Mouse (Mus musculus): ENCODE results near the gene Bag5. TPM values are rescaled to one million over a fixed set of nuclear protein-coding genes. Genes with fewer than 3 reads are reported as not detected.

The Bag5 gene
- polyA plus RNA-seq, 1 experiment from 2014 or later, result 24.0 TPM

- Histone ChIP-seq H3K79me2 (ENCODE audit: inconsistent target) (no peaks in the 10 kb centered on the region), H3K36me3 (ENCODE audit: inconsistent target) (no peaks in the 10 kb centered on the region), H3K27ac (no peak overlapping the region), H3K4me3 (ENCODE audit: inconsistent target) (no peak overlapping the region)
- 91% methylated on average over 6 of the region's 6 CpGs for WGBS (ENCODE audit: missing documents)
Measured at GRCm38 (mm10) chr12:111698346-111698913, 14.6 kb downstream of the Bag5 start.

DNA sequence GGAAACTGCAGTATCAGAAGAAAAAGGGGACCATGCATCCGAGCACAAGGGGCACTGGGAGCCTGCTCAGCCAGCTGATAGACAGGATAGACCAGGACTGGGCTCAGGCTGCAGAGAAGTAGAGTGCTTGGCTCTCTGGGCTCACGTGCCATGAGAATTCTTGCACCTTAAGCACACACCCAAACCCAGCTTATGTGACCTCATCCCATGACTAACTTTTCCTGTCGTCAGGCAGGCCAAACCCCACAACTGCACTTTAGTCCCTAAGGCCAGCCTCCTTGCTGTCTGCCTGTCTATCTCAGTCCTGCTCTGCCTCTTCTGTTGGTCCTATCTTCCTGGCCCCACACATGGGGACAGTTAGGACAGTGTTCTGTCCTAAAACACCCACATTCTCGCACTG is 15.3 kb downstream of the Bag5 start:
- Histone ChIP-seq H3K36me3 (ENCODE audit: inconsistent target) (no peaks in the 10 kb centered on the region), H3K79me2 (ENCODE audit: inconsistent target) (no peaks in the 10 kb centered on the region), H3K27ac (no peak overlapping the region), H3K4me3 (ENCODE audit: inconsistent target) (no peak overlapping the region)
- 66% methylated on average over 4 of the region's 4 CpGs for WGBS (ENCODE audit: missing documents)

- Histone ChIP-seq H3K27ac (peak overlapping the region; percentile 4; the same call in 1 of the 2 replicates), H3K4me3 (ENCODE audit: inconsistent target) (no peak overlapping the region)
- 34% methylated on average over 6 of the region's 6 CpGs for WGBS (ENCODE audit: missing documents)
Measured at GRCm38 (mm10) chr12:111696239-111696638, 16.8 kb downstream of the Bag5 start.

DNA sequence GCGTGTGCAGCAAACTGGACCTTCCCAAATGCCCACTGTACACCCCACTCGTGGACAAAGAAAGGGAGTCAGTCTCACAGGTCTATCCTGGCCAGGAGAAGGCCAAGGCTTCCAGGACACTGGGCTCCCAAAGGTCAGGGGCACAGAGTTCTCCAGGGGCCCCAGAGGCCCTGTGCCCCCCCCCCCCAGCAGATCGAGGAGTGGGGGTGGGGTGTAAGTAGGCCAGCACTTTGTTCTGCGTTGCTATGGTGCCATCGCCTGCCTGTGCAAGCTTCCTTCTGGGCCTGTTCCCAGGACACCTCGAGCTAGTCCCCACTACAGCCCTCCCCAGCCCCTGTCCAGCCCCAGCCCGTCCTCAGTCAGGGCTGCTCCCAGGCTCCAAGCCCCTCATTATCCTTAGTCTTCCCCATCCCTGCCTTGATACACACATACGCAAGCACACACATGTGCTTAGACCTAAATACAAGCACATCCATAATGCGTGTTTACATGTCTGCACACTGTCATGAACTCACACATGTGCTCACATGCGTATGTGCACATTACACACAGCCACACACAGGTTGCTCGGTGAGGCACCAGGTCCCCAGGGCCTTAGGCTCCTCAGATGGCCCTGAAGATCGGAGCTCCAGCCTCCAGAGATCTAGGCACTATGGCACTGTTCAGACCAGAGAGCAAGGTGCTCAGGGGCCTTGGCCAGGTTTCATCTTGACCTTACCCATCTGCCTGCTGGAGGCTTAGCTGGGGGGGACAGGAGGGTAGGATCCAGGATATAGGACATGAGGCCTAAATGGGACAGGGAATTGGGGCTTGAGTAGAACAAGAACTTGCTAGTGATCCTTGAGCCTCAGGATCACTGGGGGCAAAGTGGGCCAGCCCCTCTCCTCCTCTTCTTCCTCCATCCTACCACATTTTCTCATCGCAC is 17.9 kb downstream of the Bag5 start:
- Histone ChIP-seq H3K36me3 (ENCODE audit: inconsistent target) (no peaks in the 10 kb centered on the region), H3K79me2 (ENCODE audit: inconsistent target) (no peaks in the 10 kb centered on the region), H3K4me3 (ENCODE audit: inconsistent target) (no peak overlapping the region), H3K27ac (peak overlapping the region; percentile 45)
- 80% methylated on average over 13 of the region's 13 CpGs for WGBS (ENCODE audit: missing documents)

More at GRCm38 (mm10) chr12:111696239-111696638, 16.8 kb downstream of the Bag5 start:
- no peaks in the 10 kb centered on the region for H3K79me2 ChIP-seq (ENCODE audit: inconsistent target)
- H3K36me3 ChIP-seq (ENCODE audit: inconsistent target), result no peaks in the 10 kb centered on the region

- Histone ChIP-seq H3K36me3 (ENCODE audit: inconsistent target) (no peaks in the 10 kb centered on the region), H3K4me3 (ENCODE audit: inconsistent target) (no peak overlapping the region), H3K27ac (peak overlapping the region; percentile 45), H3K79me2 (ENCODE audit: inconsistent target) (no peaks in the 10 kb centered on the region)
- 38% methylated on average over 12 of the region's 12 CpGs for WGBS (ENCODE audit: missing documents)
Measured at GRCm38 (mm10) chr12:111694271-111694781, 18.7 kb downstream of the Bag5 start.

GRCm38 (mm10) chr12:111693341-111694270 is 19.5 kb downstream of the Bag5 start:
- 86% methylated on average over 18 of the region's 18 CpGs for WGBS (ENCODE audit: missing documents)
- Histone ChIP-seq H3K36me3 (ENCODE audit: inconsistent target) (no peaks in the 10 kb centered on the region), H3K4me3 (ENCODE audit: inconsistent target) (no peak overlapping the region), H3K79me2 (ENCODE audit: inconsistent target) (no peaks in the 10 kb centered on the region), H3K27ac (peak overlapping the region; percentile 45)

- 90% methylated on average over 5 of the region's 5 CpGs for WGBS (ENCODE audit: missing documents)
- Histone ChIP-seq H3K79me2 (ENCODE audit: inconsistent target) (no peaks in the 10 kb centered on the region), H3K27ac (no peak overlapping the region)
Measured at GRCm38 (mm10) chr12:111692899-111693298, 20.2 kb downstream of the Bag5 start.

DNA sequence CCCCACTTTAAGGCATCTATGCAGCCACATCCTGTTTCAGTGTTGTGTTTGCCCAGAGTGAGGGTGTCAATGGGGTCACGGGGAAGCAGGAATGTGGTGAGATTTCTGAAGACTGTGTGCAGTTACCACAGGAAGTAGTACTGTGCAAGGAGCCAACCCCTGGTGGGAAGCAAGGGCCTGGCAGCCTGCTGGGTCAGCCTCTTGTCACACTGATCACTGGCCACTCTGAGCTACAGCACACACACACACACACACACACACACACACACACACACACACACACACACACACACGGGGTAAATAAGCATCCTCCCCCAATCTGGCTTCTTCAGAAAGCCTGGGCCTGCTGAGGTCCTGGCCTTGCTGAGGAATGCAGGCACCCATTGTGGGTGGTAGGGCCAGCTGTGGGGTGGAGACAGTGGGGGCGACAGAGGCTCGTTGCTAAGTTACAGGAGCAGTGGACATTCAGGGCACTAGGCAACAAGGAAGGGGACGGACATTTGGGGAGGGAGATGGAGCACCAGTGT is 21.6 kb downstream of the Bag5 start:
- WGBS (ENCODE audit: missing documents), result 27% methylated on average over 5 of the region's 5 CpGs
- no peaks in the 10 kb centered on the region for H3K36me3 ChIP-seq (ENCODE audit: inconsistent target)
- peak overlapping the region; percentile 21 for H3K27ac ChIP-seq
- H3K4me3 ChIP-seq (ENCODE audit: inconsistent target), result no peak overlapping the region
- H3K79me2 ChIP-seq (ENCODE audit: inconsistent target), result no peaks in the 10 kb centered on the region

More at GRCm38 (mm10) chr12:111692899-111693298, 20.2 kb downstream of the Bag5 start:
- no peaks in the 10 kb centered on the region for H3K36me3 ChIP-seq (ENCODE audit: inconsistent target)
- no peak overlapping the region for H3K4me3 ChIP-seq (ENCODE audit: inconsistent target)

DNA sequence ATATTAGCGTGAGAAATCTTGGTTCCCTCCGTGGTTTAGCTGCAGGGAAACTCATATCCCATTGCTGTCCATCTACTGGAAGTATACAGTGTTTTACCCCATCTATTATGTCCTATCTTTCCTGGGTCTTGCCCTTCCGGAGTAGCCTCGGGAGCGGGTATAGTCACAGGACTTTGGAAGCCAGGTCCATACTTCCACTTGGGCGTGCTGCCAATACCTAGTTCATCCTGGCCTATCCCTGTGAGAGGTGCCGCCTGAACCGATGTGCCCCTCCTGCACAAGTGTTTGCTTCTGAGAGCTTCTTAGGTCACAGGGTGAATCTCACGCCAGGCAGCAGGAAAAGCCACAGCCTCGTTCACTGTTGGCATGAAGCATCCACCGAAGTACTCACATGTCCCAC is 23.6 kb downstream of the Bag5 start:
- H3K36me3 ChIP-seq (ENCODE audit: inconsistent target), result no peaks in the 10 kb centered on the region
- no peak overlapping the region for H3K27ac ChIP-seq
- 88% methylated on average over 11 of the region's 11 CpGs for WGBS (ENCODE audit: missing documents)
- H3K4me3 ChIP-seq (ENCODE audit: inconsistent target), result no peak overlapping the region
- no peaks in the 10 kb centered on the region for H3K79me2 ChIP-seq (ENCODE audit: inconsistent target)

DNA sequence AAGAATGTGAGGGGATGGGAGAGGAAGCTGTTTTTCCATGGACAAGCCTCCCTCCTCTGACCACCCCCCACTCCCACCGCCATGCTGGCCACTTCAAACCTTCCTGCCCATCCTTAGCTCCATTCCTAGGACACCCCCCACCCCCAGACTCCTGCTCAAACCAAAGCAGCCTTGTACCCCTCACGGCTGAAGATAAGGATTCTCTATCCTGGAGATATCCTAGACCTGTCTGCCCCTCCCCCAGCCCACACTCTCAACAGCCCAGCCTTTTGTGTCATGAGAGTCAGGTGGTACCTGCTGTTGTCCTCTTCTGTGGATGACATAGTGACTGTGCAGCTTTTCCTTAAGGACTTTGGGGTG is 25.0 kb downstream of the Bag5 start:
- whole genome bisulfite sequencing (ENCODE audit: missing documents), result 62% methylated on average over 2 of the region's 2 CpGs
- H3K27ac ChIP-seq, result no peak overlapping the region
- no peaks in the 10 kb centered on the region for H3K79me2 ChIP-seq (ENCODE audit: inconsistent target)
- H3K36me3 ChIP-seq (ENCODE audit: inconsistent target), result no peaks in the 10 kb centered on the region
- no peak overlapping the region for H3K4me3 ChIP-seq (ENCODE audit: inconsistent target)

GRCm38 (mm10) chr12:111687350-111688068 is 25.5 kb downstream of the Bag5 start:
- no peak overlapping the region for H3K27ac ChIP-seq
- H3K79me2 ChIP-seq (ENCODE audit: inconsistent target), result no peaks in the 10 kb centered on the region
- no peak overlapping the region for H3K4me3 ChIP-seq (ENCODE audit: inconsistent target)
- 84% methylated on average over 14 of the region's 14 CpGs for WGBS (ENCODE audit: missing documents)
- no peaks in the 10 kb centered on the region for H3K36me3 ChIP-seq (ENCODE audit: inconsistent target)

- Histone ChIP-seq H3K4me3 (ENCODE audit: inconsistent target) (no peak overlapping the region), H3K36me3 (ENCODE audit: inconsistent target) (no peaks in the 10 kb centered on the region; the same call in 1 of the 2 replicates), H3K79me2 (ENCODE audit: inconsistent target) (no peaks in the 10 kb centered on the region), H3K27ac (no peak overlapping the region)
- 66% methylated on average over 4 of the region's 4 CpGs for WGBS (ENCODE audit: missing documents)
Measured at GRCm38 (mm10) chr12:111686390-111686789, 26.7 kb downstream of the Bag5 start.

- Histone ChIP-seq H3K27ac (no peak overlapping the region), H3K4me3 (ENCODE audit: inconsistent target) (no peak overlapping the region), H3K36me3 (ENCODE audit: inconsistent target) (peaks cover 8% of the 10 kb centered on the region; the same call in 1 of the 2 replicates), H3K79me2 (ENCODE audit: inconsistent target) (peaks cover 17% of the 10 kb centered on the region)
- WGBS (ENCODE audit: missing documents), result 78% methylated on average over 5 of the region's 5 CpGs
Measured at GRCm38 (mm10) chr12:111682806-111683205, 30.3 kb downstream of the Bag5 start.
